Mouse (Mus musculus) urinary bladder, adult 18-20 months (tissue): ENCODE results near the gene Apol7a.
"Not testable (repeated sequence)": the region's sequence is repeated elsewhere in the genome, so short reads cannot be mapped to it uniquely, and the experiment has no call there.

Source experiments
- DNase-seq, 2 experiments: peaks; one replicate each; pipeline ENCODE4 v3.0.0; 2022; ENCODE audit warnings: low spot score in 2 of 2, mixed read lengths in 2 of 2

The Apol7a gene

GRCm38 (mm10) chr15:77399027-77399426 is at the start of gene Apol7a:
TSS of gene Apol7a (minus strand) at chr15:77399110.
- not testable (repeated sequence) for DNase-seq

DNA sequence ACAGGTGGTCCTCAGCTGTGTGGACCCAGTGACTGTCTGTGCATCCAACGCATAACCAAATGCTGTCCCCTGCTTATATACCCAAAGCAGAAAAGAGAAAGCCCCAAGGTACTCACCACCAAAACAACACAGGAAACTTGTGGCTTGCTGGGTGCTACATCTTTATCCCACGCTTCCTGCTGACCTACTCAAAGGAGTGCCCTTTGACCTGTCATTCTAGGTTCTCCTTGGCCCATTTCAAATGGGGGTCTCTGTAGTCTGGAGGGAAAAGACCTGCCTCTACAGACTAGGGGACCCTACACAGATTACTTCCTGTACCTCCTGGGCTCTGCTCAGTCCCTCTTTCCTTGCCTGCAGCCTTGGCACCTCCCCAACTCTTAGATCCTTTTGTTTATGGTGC is 48.5 kb upstream of the Apol7a start, which contains the start of gene Apol7b:
Gene Apol7b, minus strand, starts transcription at position 101 of the 400 bp plus-strand sequence.
- DNase-seq: not testable (repeated sequence)

DNA sequence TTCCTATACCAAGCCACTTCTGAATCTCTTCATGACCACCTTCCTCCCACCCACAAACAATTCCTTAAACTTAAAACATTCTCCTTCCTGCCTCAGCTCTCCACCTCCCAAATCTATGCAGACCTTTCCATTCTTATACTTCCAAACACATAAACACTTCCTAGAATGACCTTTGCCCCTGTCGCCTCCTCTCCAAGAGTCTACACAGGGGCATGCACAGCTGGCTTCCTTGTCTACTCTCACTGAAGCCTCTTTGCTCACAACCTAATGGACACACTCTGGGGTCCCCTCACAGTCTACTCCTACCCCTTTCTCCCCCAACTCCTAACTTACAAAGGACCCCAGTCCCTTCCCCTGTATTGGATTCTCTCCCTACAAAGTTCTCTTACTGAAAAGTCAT is 46.8 kb upstream of the Apol7a start:
- DNase-seq: not testable (repeated sequence)

DNA sequence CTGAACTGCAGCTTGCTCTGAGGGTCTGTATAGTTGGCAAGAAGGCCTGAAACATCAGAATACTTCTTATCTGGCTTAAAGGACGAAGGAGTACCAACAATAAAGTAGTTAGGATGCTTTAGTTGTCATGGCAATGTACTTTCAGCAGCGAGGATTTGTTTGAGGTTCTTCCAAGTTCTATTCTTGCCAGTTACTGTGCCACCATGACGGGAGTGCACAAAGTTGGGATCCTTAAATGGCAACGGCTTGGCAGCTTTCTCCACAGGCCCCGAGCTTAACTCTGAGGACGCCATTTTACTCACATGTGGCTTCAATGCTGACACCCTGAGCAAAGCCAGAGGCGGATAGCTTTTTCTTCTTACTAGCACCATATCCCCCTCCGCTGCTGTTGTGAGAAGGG is 45.8 kb upstream of the Apol7a start:
- not testable (repeated sequence) for DNase-seq

GRCm38 (mm10) chr15:77428690-77429448 is 30.0 kb upstream of the Apol7a start:
- DNase-seq: not testable (repeated sequence)

DNA sequence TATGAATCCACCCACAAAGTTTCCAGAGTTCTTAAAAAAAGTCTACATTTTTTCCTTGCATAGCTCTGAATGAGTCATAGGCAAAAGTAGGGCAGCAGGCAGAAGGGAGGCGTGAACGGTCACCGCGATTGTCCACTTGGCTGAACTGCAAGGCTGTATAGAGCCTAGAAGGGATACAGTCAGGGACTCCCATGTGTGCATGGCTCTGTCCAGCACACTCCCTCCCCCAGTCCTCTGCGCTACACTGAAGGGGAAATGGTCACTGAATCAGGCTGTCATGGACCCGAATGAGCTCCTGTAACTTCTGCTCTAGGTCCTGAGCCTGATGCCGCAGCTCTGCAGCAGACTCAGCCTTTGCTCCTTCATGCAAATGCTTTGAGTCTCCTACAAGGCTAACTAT is 24.0 kb upstream of the Apol7a start:
- DNase-seq: not testable (repeated sequence)

DNA sequence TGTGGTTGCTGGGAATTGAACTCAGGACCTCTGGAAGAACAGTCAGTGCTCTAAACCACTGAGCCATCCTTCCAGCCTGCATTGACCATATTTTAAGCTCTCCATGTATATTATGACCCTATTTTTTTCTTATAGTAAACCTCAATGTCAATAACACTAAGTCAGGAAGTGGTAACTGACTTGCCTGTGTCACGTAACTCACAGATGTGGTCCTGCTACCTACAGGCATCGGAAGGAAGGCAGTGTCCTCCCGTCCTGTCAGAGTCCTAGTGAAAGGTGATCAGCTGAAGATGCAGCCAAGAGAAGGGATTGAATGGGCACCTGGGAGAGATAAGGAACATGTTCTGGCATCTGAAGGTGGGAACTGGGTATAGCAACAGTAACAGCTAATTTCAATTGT is 20.7 kb upstream of the Apol7a start:
- not testable (repeated sequence) for DNase-seq

GRCm38 (mm10) chr15:77416655-77417333 is 17.9 kb upstream of the Apol7a start:
- not testable (repeated sequence) for DNase-seq

GRCm38 (mm10) chr15:77415653-77416052 is 16.7 kb upstream of the Apol7a start:
- not testable (repeated sequence) for DNase-seq

DNA sequence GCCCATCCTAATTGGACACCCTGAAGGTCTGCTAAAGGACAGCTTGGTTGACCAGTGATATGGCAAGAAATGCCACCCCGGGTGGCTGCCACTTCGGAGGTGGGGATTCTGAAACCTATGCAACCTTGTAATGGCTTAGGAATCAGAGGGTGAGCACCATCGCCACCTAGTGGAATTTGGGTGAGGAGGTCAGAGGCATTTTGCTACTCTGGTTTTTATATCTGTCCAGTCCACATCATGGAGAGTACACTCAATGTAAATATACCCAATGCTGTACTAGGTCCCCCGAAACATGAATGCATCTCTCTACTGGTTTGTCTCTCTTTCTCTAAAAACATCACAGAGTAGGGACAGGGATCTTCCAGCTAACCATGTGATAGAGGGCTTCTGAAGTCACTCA is 13.8 kb upstream of the Apol7a start:
- DNase-seq: not testable (repeated sequence)

DNA sequence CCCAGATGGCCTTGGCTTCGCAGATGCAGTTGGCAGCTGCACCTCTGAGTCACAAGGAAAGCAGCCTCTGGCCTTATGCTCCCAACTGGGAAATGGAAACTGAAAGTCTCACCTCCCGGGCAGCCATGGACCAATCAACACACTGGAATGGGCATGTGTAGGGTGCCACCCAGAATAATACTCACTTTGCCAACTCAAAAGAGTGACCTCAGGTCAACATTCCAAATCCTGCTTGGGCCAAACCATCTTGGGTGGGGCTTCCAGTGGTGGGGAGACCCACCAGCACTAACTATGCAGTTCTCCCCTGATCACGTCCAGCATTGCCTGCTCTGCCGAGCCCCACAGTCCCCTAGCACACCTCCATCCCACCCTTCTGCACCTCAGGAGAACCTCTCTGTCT is 12.1 kb upstream of the Apol7a start, which contains the start of gene Apol9a:
Gene Apol9a, minus strand, starts transcription at position 101 of the 400 bp plus-strand sequence.
- not testable (repeated sequence) for DNase-seq

- not testable (repeated sequence) for DNase-seq
Observed at GRCm38 (mm10) chr15:77406370-77406769, 7.5 kb upstream of the Apol7a start.

GRCm38 (mm10) chr15:77397450-77398132 is 1.3 kb downstream of the Apol7a start:
- DNase-seq: peak; percentile 33 to 54

DNA sequence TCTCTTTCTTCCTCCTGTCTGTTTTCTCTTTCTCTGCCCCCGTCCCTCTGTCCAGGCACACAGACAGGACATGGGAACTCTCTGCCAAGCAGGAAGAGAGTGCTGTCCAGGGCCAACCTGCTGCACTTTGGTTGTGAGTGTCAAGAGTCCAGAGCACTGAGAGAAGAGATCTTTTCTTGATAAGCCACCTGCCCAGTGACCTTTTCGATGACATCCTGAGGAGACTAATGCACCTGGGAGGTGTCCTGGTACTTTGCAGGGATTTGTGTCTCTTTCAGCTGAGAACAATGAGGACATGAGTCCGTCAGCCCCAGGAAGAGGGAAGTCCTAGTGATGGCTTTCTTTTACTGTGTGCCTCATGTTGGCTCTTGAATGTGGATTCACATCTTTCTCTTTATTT is 5.1 kb downstream of the Apol7a start:
- DNase-seq: not testable (repeated sequence)

DNA sequence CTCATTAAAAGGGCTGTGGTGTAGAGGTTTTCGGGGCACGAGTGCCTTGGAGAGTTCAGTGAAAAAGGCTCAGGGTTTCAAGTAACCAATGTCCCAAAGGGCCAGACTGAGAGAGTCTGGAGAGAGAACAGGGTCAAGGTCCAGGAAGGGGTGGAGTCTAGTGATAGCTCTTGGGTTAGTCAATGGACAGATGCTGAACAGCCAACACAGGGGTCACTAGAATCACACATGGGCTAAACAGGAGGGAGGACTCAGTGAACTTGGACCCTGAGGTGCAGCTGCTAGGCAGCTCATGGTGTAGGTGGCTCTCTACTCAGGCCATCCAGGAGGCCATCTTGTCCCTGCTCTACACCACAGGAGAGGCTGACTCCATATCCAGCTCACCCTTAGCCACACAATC is 11.4 kb downstream of the Apol7a start:
- no peak for DNase-seq

GRCm38 (mm10) chr15:77384340-77385030 is 14.4 kb downstream of the Apol7a start:
- no peak for DNase-seq

GRCm38 (mm10) chr15:77382880-77383279 is 16.0 kb downstream of the Apol7a start:
- DNase-seq: no peak

DNA sequence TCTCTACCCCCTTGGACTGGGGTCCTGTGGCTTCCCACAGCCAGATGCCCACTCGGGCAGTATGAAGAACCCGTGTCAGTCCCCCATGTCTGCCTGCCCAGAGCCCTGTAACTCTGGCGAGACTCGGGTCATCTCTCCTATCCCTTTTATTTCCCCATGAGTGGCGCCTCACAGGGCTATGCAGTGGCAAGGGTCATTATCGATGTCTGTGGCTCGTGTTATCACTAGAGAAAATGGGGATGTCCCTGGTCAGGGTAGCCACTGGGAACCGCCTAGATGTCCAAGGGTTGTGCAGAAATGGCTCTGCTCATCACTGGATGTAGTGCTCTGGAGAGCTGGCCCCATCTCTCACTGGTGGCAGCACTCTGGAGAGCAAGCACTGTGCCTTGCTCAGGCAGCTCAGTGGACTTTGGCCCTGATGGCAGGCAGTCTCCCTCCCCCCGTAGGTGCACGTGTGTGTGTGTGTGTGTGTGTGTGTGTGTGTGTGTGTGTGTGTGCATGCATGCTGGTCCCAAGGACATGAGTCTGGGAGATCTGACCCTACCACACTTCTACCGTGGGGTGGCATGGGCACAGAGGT is 16.5 kb downstream of the Apol7a start:
- DNase-seq: no peak

DNA sequence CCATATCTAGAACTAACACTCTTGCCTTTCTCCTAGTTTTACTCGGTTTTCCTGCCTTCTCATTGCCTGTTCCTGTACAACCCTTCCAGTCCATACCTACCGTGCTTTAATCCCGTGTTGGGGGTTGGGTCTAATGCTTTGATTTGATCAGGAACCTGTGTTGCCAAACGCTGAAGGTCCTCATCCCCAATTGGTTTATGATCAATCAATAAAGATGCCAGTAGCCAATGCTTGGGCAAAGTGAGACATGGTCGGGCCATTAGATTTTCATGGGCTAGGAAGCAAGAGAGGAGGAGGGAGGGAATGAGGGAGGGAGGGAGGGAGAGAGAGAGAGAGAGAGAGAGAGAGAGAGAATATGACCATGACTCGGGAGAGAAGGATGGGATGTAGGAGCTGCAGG is 17.4 kb downstream of the Apol7a start:
- no peak for DNase-seq

- DNase-seq: no peak
Observed at GRCm38 (mm10) chr15:77379921-77380320, 19.0 kb downstream of the Apol7a start.

GRCm38 (mm10) chr15:77377419-77377818 is 21.5 kb downstream of the Apol7a start:
- no peak for DNase-seq
